Mouse (Mus musculus): Measurements from ENCODE around the gene Cysltr1.

- no peak for TF ChIP-seq CTCF (IDR thresholded peaks at IDR 0.05; ENCODE audit: control insufficient read depth, insufficient read depth, insufficient read length)
- no peak for TF ChIP-seq CEBPB (IDR thresholded peaks at IDR 0.05; ENCODE audit: low read depth)
These were observed 23.1 kb downstream of the Cysltr1 start for GRCm38 (mm10) chrX:106580410-106580809.

Measured in C2C12 (cell line).